Mouse (Mus musculus) retina, postnatal 1 day (tissue): Measurements from ENCODE around the gene Ppp2r5e.

Experiments used
- DNase-seq: peaks from one replicate; pipeline ENCODE4 v3.0.0-alpha.2; 2012

Ppp2r5e gene

GRCm38 (mm10) chr12:75596154-75597002 is at the start of gene Ppp2r5e:
Ppp2r5e (minus strand) TSS chr12:75596245.
- DNase-seq: peak; percentile 99

- DNase-seq: no peak
Observed at GRCm38 (mm10) chr12:75645780-75646179, 49.7 kb upstream of the Ppp2r5e start.

DNA sequence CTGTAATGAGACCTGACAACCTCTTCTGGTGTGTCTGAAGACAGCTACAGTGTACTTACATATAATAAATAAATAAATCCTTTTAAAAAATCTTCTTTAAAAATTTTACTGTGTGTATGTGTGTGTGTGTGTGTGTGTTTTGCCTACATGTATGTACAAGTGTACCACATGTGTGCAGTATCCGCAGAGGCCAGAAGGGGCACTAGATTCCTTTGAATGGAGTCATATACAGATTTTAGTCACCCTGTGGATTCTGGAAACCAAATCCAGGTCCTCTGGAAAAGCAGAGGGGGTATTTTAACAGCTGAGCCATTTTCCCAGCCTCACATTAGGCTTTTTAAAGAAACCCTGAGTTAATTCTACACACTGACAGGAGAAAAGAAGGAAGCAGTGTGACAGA is 45.7 kb upstream of the Ppp2r5e start:
- DNase-seq: peak; percentile 12

DNA sequence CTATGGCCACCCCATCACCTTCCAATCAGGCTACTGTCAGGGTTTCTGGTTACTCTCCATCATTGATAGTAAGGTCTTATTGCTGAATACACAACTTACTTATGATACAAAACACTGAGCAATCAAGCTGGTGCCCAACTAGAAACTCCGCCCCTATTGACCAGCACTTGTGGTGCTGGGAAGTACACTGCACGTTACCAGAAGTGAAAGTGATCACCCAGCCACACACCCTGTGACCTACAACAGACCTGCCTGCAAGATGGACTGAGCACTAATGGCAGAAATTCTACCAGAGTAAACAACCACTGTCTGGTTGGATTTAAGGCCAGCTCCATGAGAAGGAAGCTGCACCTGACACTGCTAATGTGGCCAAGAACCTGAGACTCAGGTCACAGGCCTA is 42.3 kb upstream of the Ppp2r5e start:
- DNase-seq: no peak

DNA sequence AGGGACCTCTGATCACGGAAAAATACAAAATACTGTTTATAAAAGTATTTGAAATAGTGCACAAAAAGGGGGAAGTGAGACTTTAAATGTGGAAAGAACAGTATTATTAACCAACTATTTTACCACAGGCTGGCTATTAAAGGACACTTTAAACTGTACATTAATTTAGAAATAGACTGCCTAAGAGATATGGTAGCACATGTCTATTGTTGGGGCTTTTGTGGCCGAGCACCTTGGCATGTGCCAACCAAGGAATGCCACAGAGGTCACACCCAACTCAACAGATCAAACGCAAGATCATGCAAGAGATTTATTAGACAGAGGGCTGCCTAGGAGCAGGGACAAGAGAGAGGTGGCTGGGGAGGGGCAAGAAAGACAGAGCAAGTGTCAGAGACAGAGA is 41.1 kb upstream of the Ppp2r5e start:
- DNase-seq: no peak

- no peak for DNase-seq
Observed at GRCm38 (mm10) chr12:75635771-75636430, 39.9 kb upstream of the Ppp2r5e start.

- no peak for DNase-seq
Observed at GRCm38 (mm10) chr12:75629618-75630017, 33.6 kb upstream of the Ppp2r5e start.

DNA sequence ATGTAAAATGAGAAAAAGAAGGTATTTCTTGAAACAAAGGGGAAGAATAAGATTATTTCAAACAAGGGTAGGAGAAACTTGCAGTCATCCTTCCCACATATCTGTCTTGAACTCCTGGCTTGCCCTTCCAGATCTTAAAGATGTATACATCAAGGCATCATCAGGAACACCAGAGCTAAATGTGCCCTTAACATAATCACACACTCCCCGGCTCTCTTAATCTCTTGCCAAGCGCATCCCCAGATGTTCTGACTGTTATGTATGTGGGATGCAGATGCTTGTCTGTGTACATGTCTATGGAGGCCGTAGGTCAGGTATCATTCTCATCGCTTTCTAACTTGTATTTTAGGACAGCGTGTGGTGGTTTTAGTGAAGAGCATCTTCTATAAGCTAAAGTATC is 27.2 kb upstream of the Ppp2r5e start:
- DNase-seq: no peak

DNA sequence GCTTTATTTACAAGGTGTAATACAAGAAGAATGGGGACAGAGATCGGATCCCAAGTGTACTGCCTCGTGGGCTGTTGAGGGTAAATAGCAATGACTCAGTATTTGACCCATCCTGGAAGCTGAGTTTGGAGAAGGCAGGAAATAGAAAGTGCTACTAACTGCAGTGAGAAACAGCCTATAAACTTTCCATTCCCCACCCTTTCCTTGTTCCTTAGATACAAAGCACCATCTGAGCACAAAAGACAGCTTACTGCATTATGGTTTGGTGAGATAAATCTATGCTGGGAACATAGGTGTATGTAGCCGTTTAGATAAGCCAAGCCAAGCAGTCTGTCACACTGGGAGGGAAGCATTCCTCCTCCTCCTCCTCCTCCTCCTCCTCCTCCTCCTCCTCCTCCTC is 26.8 kb upstream of the Ppp2r5e start:
- no peak for DNase-seq

DNA sequence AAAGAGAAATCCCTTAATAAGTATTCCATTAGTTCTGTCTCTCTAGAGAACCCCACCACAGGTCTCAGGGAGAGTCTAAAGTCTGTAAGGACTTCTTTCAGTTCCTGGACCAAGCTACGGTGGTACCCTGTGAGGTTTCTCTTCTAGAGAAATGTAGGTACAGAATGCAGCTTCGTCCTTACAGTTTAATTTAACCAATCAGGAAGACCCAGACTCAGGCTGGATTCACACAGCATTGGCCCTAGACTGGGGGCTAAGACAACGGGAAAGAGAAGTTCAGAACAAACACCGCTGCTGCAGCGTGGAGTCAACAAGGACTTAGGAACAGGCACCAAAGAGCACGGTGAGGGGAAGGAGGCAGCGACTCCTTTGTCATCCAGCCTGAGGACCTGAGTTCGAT is 20.8 kb upstream of the Ppp2r5e start:
- DNase-seq: no peak

GRCm38 (mm10) chr12:75616158-75616791 is 20.2 kb upstream of the Ppp2r5e start:
- peak; percentile 38 for DNase-seq

DNA sequence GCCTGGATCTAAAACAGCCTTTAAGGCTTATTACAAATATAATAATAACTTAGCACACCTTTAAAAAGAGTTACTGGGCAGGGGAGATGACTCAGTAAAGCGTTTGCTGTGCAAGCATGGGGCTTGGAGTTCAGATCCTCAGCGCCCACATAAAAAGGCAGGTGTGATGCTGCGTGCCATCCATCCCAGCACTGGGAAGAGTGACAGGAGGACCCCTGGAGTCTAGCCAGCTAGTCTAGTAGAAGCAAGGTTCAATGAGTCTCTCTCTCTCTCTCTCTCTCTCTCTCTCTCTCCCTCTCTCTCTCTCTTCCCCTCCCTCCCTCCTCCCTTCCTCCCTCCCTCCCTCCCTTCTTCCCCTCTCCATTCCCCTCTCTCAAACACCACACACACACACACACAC is 19.5 kb upstream of the Ppp2r5e start:
- peak; percentile 24 for DNase-seq

DNA sequence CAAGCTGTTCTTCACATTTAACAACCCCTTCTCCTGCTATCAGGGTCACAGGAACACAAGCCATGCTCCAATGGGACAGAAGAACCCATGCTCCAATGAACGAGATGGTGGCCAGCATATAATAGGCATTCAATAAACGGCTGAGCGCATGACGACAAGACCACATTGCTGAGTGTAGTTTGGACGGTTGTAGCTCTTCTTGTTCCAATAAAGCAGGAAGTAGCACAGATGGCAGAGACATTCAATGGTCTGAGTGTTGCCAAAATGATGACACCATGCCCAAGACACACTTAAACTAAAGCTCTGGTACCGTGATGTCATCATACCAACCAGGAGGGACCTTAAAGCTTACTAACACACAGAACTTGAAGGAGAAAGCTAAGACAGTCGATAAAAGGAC is 16.7 kb upstream of the Ppp2r5e start:
- no peak for DNase-seq

- DNase-seq: peak; percentile 60
Observed at GRCm38 (mm10) chr12:75599490-75599889, 3.4 kb upstream of the Ppp2r5e start.

- no peak for DNase-seq
Observed at GRCm38 (mm10) chr12:75598988-75599387, 2.9 kb upstream of the Ppp2r5e start.

GRCm38 (mm10) chr12:75597707-75598106 is 1.7 kb upstream of the Ppp2r5e start:
- DNase-seq: no peak

GRCm38 (mm10) chr12:75595291-75596153 is 523 bp downstream of the Ppp2r5e start:
- peak; percentile 55 for DNase-seq

- no peak for DNase-seq
Observed at GRCm38 (mm10) chr12:75594404-75594803, 1.6 kb downstream of the Ppp2r5e start.

GRCm38 (mm10) chr12:75593817-75594216 is 2.2 kb downstream of the Ppp2r5e start:
- DNase-seq: no peak

GRCm38 (mm10) chr12:75587501-75587900 is 8.5 kb downstream of the Ppp2r5e start:
- no peak for DNase-seq

GRCm38 (mm10) chr12:75583776-75584175 is 12.3 kb downstream of the Ppp2r5e start:
- no peak for DNase-seq

- no peak for DNase-seq
Observed at GRCm38 (mm10) chr12:75579076-75579475, 17.0 kb downstream of the Ppp2r5e start.

DNA sequence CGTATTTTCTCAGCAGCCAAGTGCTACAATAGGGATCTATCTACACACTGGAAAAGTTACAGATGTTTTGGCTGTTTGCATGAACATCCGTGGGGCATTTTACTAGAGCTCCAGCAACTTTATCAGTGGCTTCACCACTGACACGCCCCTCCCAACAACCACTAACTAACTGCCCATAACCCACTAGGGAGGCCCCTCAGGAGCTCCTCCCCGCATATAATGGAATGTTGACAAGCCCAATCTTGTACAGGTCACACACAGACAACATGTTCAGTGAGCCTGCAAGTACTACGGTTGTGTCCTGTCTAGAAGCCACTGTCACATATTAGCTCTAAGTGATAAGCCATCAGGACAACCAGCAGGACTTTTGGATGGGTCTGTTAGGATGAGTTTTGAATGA is 18.8 kb downstream of the Ppp2r5e start:
- DNase-seq: no peak
